Mouse (Mus musculus) embryo, embryonic 10 days (tissue): Measurements from ENCODE around the gene Slc25a25.
"Not testable (repeated sequence)": the region's sequence is repeated elsewhere in the genome, so short reads cannot be mapped to it uniquely, and the experiment has no call there.

ENCODE experiments used
- DNase-seq: peaks from one replicate; pipeline ENCODE4 v3.0.0-alpha.2; 2015; ENCODE audit warnings: low spot score

The Slc25a25 gene

DNA sequence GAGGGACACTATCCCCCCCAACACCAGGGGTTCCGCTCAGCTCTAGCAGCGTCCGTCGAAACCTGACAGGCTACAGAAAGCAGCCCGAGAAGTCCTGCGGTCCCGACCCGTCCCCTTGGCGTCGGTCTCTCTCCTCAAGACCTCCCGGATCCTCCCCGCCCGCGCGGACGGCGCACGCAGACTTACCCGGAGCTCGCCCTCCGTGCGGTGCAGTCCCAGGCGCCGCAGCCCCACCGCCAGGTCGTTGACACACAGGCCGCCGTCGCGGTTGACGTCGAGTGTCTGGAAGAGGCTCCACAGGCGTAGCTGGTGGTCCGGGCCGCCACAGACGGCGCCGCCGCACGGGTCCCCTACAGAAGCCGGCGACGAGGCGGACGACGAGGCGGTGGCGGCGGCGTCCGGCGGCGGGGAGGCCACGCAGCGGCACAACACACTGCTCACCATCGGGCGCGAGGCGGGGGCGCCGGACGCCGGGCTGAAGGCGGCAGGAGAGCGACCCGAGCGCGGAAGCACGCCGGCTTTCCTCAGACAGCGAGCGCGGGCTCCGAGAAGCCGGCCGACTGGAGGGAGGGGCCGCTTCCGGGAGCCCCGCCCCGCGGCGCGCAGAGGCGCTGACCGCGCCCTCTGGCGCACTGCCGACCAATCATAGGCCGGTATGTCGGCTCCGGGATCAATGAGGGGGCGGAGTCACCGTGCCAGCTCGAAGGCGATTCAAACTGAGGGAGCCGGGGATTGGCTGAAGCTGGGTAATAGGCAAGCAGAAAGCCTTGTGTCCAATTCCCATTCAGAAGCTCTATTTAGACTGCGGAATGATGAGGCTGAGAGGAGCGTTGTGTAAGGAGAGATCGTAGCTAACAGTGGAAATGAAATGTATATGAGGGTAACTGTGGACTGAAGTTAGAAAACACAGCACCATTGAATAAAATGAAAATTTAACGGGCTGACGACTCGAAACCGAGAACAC lies at the start of gene Slc25a25:
Gene Slc25a25 (minus strand): TSS at position 565 of the 964 bp plus-strand sequence.
- DNase-seq: peak; percentile 97

DNA sequence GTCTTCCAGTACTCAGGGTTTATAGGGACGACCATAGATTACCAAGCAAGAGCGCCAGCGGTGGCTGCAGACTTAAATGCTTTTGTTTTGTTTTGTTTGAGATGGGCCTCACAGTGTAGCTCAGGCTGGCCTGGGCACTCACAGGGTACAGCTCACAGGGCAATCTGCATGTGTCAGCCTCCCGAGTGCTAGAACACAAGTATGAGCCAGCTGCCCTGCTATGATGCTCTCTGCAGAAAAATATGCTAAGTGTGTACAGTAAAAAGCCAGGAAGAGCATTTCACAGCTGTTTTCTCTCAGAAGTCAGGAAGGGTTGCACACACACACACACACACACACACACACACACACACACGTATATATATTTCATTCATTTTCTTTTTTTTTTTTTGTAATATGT lies 49.2 kb upstream of the Slc25a25 start:
- DNase-seq: no peak

DNA sequence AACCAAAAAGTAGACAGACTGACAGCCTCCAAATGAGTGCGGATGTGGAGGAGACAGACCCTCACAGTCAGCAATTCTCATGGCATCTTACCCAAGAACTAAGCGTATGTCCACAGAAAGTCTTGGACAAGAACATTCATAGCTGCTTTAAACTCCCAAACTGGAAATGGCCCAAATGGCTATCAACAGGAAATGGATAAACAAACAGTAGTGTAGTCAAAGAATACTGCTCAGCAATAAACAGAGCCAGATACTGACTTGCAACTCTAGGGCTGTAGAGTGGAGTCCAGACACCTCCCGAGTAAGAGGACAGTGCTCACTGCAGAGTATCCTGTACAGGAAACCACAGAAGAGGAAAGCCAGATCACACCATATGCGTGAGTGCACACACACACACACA lies 48.1 kb upstream of the Slc25a25 start:
- DNase-seq: no peak

GRCm38 (mm10) chr2:32496190-32496589 lies 44.9 kb upstream of the Slc25a25 start:
- DNase-seq: no peak

DNA sequence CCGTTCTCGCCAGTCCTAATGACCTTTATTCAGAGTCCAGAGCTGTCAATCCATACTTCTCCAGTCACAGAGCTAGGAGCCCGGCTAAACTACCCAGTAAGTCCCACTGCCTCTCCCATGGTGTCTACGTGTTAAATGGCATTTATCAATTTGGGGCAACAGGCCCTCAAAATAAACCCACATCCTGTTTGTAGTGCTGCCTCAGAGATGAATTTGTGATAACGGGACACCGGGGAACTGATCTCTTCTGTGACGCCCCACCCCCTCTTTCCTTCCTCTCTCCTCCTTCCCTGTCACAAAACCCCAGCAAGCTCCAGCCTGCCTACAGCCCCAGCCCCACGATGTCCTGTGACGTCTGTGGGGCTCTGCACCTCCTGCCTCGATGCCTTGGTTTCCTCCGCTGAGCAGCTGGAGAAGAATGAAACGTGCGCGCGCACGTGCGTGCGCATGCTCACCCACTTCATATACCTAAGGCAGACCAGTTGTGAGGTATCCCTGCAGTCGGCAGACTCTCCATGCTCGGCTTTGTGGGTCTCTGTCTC lies 44.0 kb upstream of the Slc25a25 start:
- no peak for DNase-seq

DNA sequence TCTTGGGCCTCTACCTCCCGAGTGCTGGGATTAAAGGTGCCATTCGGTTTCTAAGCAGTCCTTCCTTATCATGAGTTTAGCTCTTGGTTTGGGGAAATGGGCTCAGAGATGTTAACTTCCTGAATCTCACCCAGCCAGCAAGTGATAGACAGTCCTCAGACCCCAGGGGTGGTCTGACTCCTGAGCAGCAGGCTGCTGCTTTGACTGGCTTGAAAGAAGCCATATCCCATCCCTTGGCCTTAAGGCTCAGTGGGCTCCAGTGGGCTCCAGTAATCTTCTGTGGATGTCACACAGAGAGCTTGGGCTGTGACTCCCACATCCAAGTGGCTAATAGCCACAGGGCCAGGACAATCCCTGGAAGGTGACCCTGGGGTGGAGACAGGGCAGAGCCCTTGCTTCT lies 43.3 kb upstream of the Slc25a25 start:
- no peak for DNase-seq

- no peak for DNase-seq
Observed at GRCm38 (mm10) chr2:32493301-32493701, 42.1 kb upstream of the Slc25a25 start.

DNA sequence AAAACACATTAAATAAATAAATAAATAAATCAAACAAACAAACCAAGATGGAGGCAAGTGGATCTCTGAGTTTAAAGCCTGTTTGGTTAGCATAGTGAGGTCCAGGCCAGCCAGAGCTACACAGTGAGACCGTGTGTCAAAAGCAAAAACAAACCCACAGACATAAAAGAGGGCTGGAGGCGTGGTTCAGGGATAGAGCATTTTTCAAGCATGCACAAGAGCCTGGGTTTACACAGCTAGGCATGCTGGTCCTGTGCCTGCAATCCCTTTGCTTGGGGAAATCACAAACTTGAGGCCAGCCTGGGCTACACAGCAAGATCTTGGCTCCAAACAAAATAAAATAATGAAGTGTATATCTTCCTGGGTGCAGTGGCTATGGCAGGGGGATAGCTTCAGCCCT lies 41.4 kb upstream of the Slc25a25 start:
- no peak for DNase-seq

- not testable (repeated sequence) for DNase-seq
Observed at GRCm38 (mm10) chr2:32490730-32491129, 39.5 kb upstream of the Slc25a25 start.

GRCm38 (mm10) chr2:32488679-32489078 lies 37.4 kb upstream of the Slc25a25 start:
- DNase-seq: peak; percentile 94

GRCm38 (mm10) chr2:32487124-32487623 lies 35.9 kb upstream of the Slc25a25 start:
- DNase-seq: peak; percentile 95

- no peak for DNase-seq
Observed at GRCm38 (mm10) chr2:32486155-32486554, 34.9 kb upstream of the Slc25a25 start.

DNA sequence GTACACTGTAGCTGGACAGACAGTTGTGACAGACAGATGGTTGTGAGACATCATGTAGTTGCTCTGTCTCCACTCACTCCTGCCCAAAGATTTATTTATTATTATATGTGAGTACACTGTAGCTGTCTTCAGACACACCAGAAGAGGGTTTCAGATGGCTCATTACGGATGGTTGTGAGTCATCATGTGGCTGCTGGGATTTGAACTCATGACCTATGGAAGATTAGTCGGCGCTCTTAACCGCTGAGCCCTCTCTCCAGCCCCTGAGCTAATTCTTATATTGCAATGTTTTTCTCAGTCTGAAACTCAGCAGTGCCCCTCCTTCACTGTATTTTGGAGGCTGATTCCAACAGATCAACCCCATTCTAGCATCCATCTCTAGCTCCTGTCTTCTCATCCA lies 34.5 kb upstream of the Slc25a25 start:
- no peak for DNase-seq

- DNase-seq: no peak
Observed at GRCm38 (mm10) chr2:32484933-32485332, 33.7 kb upstream of the Slc25a25 start.

GRCm38 (mm10) chr2:32483179-32483875 lies 32.1 kb upstream of the Slc25a25 start:
- DNase-seq: no peak

DNA sequence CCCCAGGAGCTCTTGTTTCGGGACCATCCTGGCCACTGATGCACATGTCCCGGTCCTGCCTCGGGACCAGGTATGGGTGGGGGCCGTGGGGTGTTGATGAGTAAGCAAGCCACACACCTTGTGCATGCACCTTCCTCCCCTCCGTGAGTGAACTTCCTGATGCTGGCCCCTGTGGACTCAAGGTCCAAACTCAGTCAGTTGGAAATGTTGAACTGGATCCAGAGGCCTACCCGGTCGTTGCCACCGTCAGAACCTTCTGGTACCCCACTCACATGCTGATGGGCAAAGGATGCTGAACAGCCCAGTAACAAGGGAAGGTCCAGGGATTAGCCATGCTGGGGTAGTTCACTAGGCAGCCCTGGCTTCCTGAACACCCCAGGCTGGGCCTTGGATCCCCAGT lies 31.1 kb upstream of the Slc25a25 start:
- no peak for DNase-seq

GRCm38 (mm10) chr2:32475361-32475760 lies 24.1 kb upstream of the Slc25a25 start:
- DNase-seq: not testable (repeated sequence)

DNA sequence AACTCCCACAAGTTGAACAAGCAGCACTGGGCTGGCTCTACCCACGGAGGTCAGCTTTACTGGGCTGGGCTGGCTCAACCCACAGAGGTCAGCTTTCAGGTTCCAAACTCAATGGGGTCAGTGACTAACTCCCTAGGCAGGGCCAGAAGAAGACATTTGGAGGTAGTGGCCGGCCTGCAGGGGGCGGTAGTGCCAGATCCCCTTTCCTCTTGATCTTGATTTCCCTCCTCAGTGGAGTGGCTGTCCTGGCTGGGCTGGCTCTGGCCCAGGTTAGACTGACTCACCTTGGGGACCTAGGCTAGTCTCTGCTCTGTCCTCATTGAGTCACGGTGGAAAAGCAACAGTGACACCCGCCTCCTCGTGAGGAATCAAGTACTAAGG lies 20.4 kb upstream of the Slc25a25 start:
- DNase-seq: no peak

DNA sequence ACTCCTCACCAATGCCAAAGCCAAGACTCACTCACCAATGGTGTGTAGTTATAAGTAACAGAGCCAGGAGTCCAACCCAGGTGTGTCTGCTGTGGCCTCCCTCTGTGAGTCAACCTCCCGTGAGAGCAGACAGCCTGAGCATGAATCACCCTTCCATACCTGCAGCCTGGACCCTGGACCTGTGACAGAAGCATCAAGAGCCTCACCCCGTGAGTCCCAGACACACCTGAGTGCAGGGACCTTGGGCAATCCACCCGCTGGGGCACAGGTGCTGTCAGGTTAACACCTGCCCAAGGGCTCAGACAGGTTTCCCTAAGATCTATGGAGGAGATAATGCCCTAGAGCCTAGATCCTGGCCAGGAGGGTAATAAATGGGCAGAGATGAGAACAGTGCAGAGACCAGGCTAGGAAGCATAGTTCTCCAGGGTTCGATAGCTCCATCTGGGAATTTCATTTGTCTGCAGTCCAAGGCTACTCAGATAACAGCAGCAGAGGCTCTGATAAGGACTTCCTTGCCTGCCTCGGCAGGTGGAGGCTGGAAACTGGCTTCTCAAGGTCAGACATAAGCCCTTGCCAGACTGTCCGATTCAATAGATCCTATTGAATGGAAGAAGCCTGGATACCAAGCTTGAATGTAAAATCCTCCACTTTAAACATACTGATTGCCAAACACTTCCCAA lies 19.9 kb upstream of the Slc25a25 start:
- no peak for DNase-seq

GRCm38 (mm10) chr2:32464212-32464891 lies 13.1 kb upstream of the Slc25a25 start:
- no peak for DNase-seq

- no peak for DNase-seq
Observed at GRCm38 (mm10) chr2:32463773-32464172, 12.5 kb upstream of the Slc25a25 start.

DNA sequence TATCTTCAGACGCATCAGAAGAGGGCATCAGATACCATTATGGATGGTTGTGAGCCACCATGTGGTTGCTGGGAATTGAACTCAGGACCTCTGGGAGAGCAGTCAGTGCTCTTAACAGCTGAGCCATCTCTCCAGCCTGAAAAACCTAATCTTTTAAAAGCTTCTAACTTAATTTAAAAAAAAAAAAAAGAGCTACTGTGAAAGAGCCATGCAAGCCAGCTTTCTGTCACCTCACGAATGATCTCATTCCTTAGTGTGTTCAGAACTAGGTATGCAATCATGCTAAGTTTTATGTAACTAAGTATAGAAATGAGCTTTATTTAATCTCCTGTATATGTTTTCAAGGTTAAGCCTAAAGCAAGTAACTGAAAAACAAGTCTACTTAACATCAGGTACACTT lies 8.4 kb upstream of the Slc25a25 start:
- no peak for DNase-seq
